13 mouse cellular contexts compared by ENCODE assay signal in genomic region chr12:24872264-24872663, GRCm38 (mm10). TPM values are rescaled to one million over a fixed set of nuclear protein-coding genes. Genes with fewer than 3 reads are reported as not detected.
DNase-seq lines count a peak whose midpoint lies in the region; ATAC-seq lines count a peak whose summit lies in the region.
"Had no signal": no experiment of that assay in that cellular context is flagged by ENCODE, and none has a peak within 500 bp of the region (broad histone marks: within the 10 kb centered on the region; RNA-seq: fewer than 3 reads in every experiment).

No protein-coding gene starts in this region.

- H3K27me3 ChIP-seq in hindbrain, embryonic 14.5 days (ENCODE audit: control insufficient read depth, insufficient read depth, low read length): no peaks in the 10 kb centered on the region
- no peaks in the 10 kb centered on the region for H3K27me3 ChIP-seq in hindbrain, embryonic 11.5 days (ENCODE audit: control insufficient read depth, insufficient read depth, low read length)
- H3K27me3 ChIP-seq in midbrain, embryonic 13.5 days: no peaks in the 10 kb centered on the region
- no peaks in the 10 kb centered on the region for H3K27me3 ChIP-seq in midbrain, embryonic 11.5 days (ENCODE audit: control insufficient read depth, insufficient read depth, low read length)
- H3K27me3 ChIP-seq: embryonic facial prominence, embryonic 15.5 days; heart, embryonic 12.5 days had no signal

- H3K9me3 ChIP-seq in hindbrain, embryonic 14.5 days (ENCODE audit: control insufficient read depth, low read length): no peaks in the 10 kb centered on the region
- H3K9me3 ChIP-seq in hindbrain, embryonic 11.5 days (ENCODE audit: control insufficient read depth, low read length): no peaks in the 10 kb centered on the region
- H3K9me3 ChIP-seq in midbrain, embryonic 13.5 days: no peaks in the 10 kb centered on the region
- H3K9me3 ChIP-seq in midbrain, embryonic 11.5 days (ENCODE audit: control insufficient read depth, low read length): no peaks in the 10 kb centered on the region
- H3K9me3 ChIP-seq: embryonic facial prominence, embryonic 15.5 days; heart, embryonic 12.5 days had no signal

- H3K4me3 ChIP-seq in hindbrain, embryonic 14.5 days (replicated peaks; ENCODE audit: low read length): no peak overlapping the region
- H3K4me3 ChIP-seq in hindbrain, embryonic 11.5 days (ENCODE audit: low read depth, low read length): no peak overlapping the region
- no peak overlapping the region for H3K4me3 ChIP-seq in midbrain, embryonic 13.5 days (replicated peaks)
- no peak overlapping the region for H3K4me3 ChIP-seq in midbrain, embryonic 11.5 days (ENCODE audit: low read depth, low read length)
- H3K4me3 ChIP-seq: embryonic facial prominence, embryonic 15.5 days; heart, embryonic 12.5 days had no signal

- H3K4me1 ChIP-seq in hindbrain, embryonic 14.5 days (replicated peaks; ENCODE audit: control insufficient read depth, insufficient read depth, low read length): 0 out of 2 replicates have a peak, but pooled peaks cover 9% of the 10 kb centered on the region
- H3K4me1 ChIP-seq in hindbrain, embryonic 11.5 days (replicated peaks; ENCODE audit: control insufficient read depth, insufficient read depth, low read length): 0 out of 2 replicates have a peak, but pooled peaks cover 2% of the 10 kb centered on the region
- H3K4me1 ChIP-seq in midbrain, embryonic 13.5 days (replicated peaks): peaks cover 7% of the 10 kb centered on the region
- no peaks in the 10 kb centered on the region; the same call in 1 of the 2 replicates for H3K4me1 ChIP-seq in midbrain, embryonic 11.5 days (ENCODE audit: control insufficient read depth, insufficient read depth, low read length)

- peak overlapping the region; percentile 15 for H3K27ac ChIP-seq in hindbrain, embryonic 14.5 days
- no peak overlapping the region for H3K27ac ChIP-seq in hindbrain, embryonic 11.5 days (ENCODE audit: low read depth, low read length)
- H3K27ac ChIP-seq in midbrain, embryonic 13.5 days: no peak overlapping the region
- no peak overlapping the region for H3K27ac ChIP-seq in midbrain, embryonic 11.5 days (ENCODE audit: low read depth, low read length)
- H3K27ac ChIP-seq: embryonic facial prominence, embryonic 15.5 days; liver, embryonic 14.5 days had no signal

- WGBS in hindbrain, embryonic 14.5 days: 88% methylated on average over 8 of the region's 8 CpGs
- WGBS in hindbrain, embryonic 11.5 days: 95% methylated on average over 8 of the region's 8 CpGs
- 93% methylated on average over 8 of the region's 8 CpGs for WGBS in midbrain, embryonic 13.5 days
- WGBS in midbrain, embryonic 11.5 days: 91% methylated on average over 8 of the region's 8 CpGs

- no peak overlapping the region for H3K9ac ChIP-seq in hindbrain, embryonic 14.5 days
- no peak overlapping the region for H3K9ac ChIP-seq in hindbrain, embryonic 11.5 days (ENCODE audit: low read depth, low read length)
- H3K9ac ChIP-seq in midbrain, embryonic 13.5 days (replicated peaks): no peak overlapping the region
- no peak overlapping the region for H3K9ac ChIP-seq in midbrain, embryonic 11.5 days (ENCODE audit: low read length)
- H3K9ac ChIP-seq: embryonic facial prominence, embryonic 15.5 days; heart, embryonic 12.5 days; liver, embryonic 14.5 days had no signal

- H3K4me2 ChIP-seq in hindbrain, embryonic 14.5 days (replicated peaks): no peak overlapping the region
- H3K4me2 ChIP-seq in hindbrain, embryonic 11.5 days (replicated peaks; ENCODE audit: low read depth, low read length): no peak overlapping the region
- no peak overlapping the region for H3K4me2 ChIP-seq in midbrain, embryonic 13.5 days (replicated peaks)
- H3K4me2 ChIP-seq in midbrain, embryonic 11.5 days: no peak overlapping the region
- H3K4me2 ChIP-seq: embryonic facial prominence, embryonic 15.5 days; heart, embryonic 12.5 days had no signal

- H3K36me3 ChIP-seq in hindbrain, embryonic 14.5 days (replicated peaks; ENCODE audit: control insufficient read depth, insufficient read depth): no peaks in the 10 kb centered on the region
- H3K36me3 ChIP-seq in hindbrain, embryonic 11.5 days (ENCODE audit: control insufficient read depth, insufficient read depth, low read length): no peaks in the 10 kb centered on the region
- no peaks in the 10 kb centered on the region for H3K36me3 ChIP-seq in midbrain, embryonic 13.5 days
- H3K36me3 ChIP-seq in midbrain, embryonic 11.5 days (ENCODE audit: control insufficient read depth, insufficient read depth, low read length): no peaks in the 10 kb centered on the region
- H3K36me3 ChIP-seq: embryonic facial prominence, embryonic 15.5 days; heart, embryonic 12.5 days had no signal

- no peak for ATAC-seq in hindbrain, embryonic 14.5 days (ENCODE audit: low FRiP score)
- ATAC-seq in hindbrain, embryonic 11.5 days (ENCODE audit: low FRiP score): no peak
- ATAC-seq in midbrain, embryonic 13.5 days: 0 out of 2 replicates have a peak, but pooled peaks have one; percentile 14
- ATAC-seq in midbrain, embryonic 11.5 days (ENCODE audit: low FRiP score): no peak

- DNase-seq in hindbrain, embryonic 14.5 days (ENCODE audit: low spot score): no peak
- DNase-seq in hindbrain, embryonic 11.5 days (ENCODE audit: low spot score): no peak
- no peak for DNase-seq in midbrain, embryonic 11.5 days (ENCODE audit: low spot score, missing footprints)
- peak; percentile 33 to 76 for DNase-seq in left cerebral cortex, adult 9 months (ENCODE audit: low spot score in 2 of 2)
- DNase-seq in right cerebral cortex, postnatal 25 days: peak; percentile 67
- DNase-seq in kidney, adult 9 months: no peak
- no peak for DNase-seq in adrenal gland, postnatal 10 days
- DNase-seq: cerebellum, adult 11 months; kidney, postnatal 36 days had no signal

RNA-seq across cellular contexts. Expression of gene Mboat2, which starts 41.6 kb away (rescaled TPM):
- 79.2 and 80.1 TPM in 2 replicates for polyA plus RNA-seq in hindbrain, embryonic 14.5 days (2014; fragmentation: Nextera tagmentation; extraction: Ambion mirVana)
- 59.5 and 61.2 TPM in 2 replicates for polyA plus RNA-seq in hindbrain, embryonic 11.5 days (2014; fragmentation: Nextera tagmentation; extraction: Ambion mirVana)
- 75.6 and 81.0 TPM in 2 replicates for polyA plus RNA-seq in midbrain, embryonic 13.5 days (2015; fragmentation: Nextera tagmentation; extraction: Ambion mirVana)
- 58.3 and 66.9 TPM in 2 replicates for polyA plus RNA-seq in midbrain, embryonic 11.5 days (2014; fragmentation: Nextera tagmentation; extraction: Ambion mirVana)
- 10 to 100 TPM; 14.9 to 18.7 TPM for total RNA-seq in adrenal gland, postnatal 10 days (2021)

Comparison
In these comparisons a context has a peak if more than half of its experiments do, and no peak if none do; other contexts are left out.
1. DNase-seq: peak in left cerebral cortex, adult 9 months (2 of 2) and right cerebral cortex, postnatal 25 days (single experiment); none in hindbrain, embryonic 14.5 days (single experiment), hindbrain, embryonic 11.5 days (single experiment), midbrain, embryonic 11.5 days (single experiment), kidney, adult 9 months (single experiment) and adrenal gland, postnatal 10 days (single experiment).